ENCODE assay signal across 21 mouse cellular contexts in the genomic region with DNA sequence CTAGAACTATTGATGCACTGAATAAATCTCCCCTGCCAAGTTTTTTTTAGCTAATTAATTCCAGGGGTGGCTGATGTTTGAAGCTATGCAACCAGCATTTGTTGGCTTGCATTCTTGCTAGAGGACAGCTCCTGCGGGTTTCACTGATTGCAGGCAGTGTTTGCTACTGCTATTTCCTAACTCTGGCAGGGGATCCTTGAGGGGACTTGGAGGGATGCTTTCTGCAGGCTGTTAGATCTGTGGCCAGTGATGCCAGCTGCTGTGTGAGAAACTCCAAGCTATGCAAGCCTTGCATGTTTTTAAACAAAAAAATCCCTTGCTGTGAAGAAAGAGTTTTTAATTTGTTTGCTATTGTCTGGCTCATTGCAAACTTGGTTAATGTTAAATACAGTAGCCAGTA. TPM values are rescaled to one million over a fixed set of nuclear protein-coding genes. Genes with fewer than 3 reads are reported as not detected.
"Had no signal": no experiment of that assay in that cellular context is flagged by ENCODE, and none has a peak within 500 bp of the region (broad histone marks: within the 10 kb centered on the region; RNA-seq: fewer than 3 reads in every experiment).

No protein-coding gene starts in this region.

- H3K27ac ChIP-seq: layer of hippocampus, adult 2 months; limb, embryonic 13.5 days; liver, embryonic 15.5 days; macrophage; midbrain, embryonic 12.5 days; neural tube, embryonic 15.5 days had no signal

- H3K36me3 ChIP-seq: limb, embryonic 13.5 days; liver, embryonic 15.5 days; midbrain, embryonic 12.5 days; neural tube, embryonic 15.5 days had no signal

- H3K4me3 ChIP-seq: layer of hippocampus, adult 2 months; limb, embryonic 13.5 days; liver, embryonic 15.5 days; midbrain, embryonic 12.5 days; myocyte; neural tube, embryonic 15.5 days had no signal

- H3K4me2 ChIP-seq: limb, embryonic 13.5 days; liver, embryonic 11.5 days; liver, embryonic 15.5 days; midbrain, embryonic 12.5 days; neural tube, embryonic 15.5 days had no signal

- DNase-seq: kidney, postnatal 10 days; kidney, postnatal 4 days; lung, adult 2 months; spleen, adult 18-20 months; thymus, adult 18-20 months; thymus, postnatal 14 days had no signal

- ATAC-seq: lung, postnatal 0 days had no signal

- H3K4me1 ChIP-seq: limb, embryonic 13.5 days; liver, embryonic 15.5 days had no signal

- H3K9ac ChIP-seq: limb, embryonic 13.5 days; liver, embryonic 15.5 days; midbrain, embryonic 12.5 days; neural tube, embryonic 15.5 days had no signal

- H3K9me3 ChIP-seq: limb, embryonic 13.5 days; liver, embryonic 15.5 days; midbrain, embryonic 12.5 days; neural tube, embryonic 15.5 days had no signal

- H3K27me3 ChIP-seq: limb, embryonic 13.5 days; liver, embryonic 15.5 days; midbrain, embryonic 12.5 days; neural tube, embryonic 15.5 days had no signal

RNA-seq across cellular contexts. Expression of a gene that starts 58.6 kb away (rescaled TPM):
- total RNA-seq: layer of hippocampus, adult 2 months; layer of hippocampus, postnatal 10 days; left cerebral cortex, postnatal 36 days; megakaryocyte-erythroid progenitor cell, adult 5-6 weeks had no signal
- polyA plus RNA-seq: kidney, embryonic 14.5 days; limb, embryonic 13.5 days; liver, embryonic 11.5 days; liver, embryonic 15.5 days; lung, adult 2 months; lung, postnatal 0 days; macrophage; midbrain, embryonic 12.5 days; myocyte; neural tube, embryonic 11.5 days; neural tube, embryonic 15.5 days; stomach, embryonic 14.5 days had no signal
